Mouse (Mus musculus): ENCODE results near the gene Il34. TPM values are rescaled to one million over a fixed set of nuclear protein-coding genes. Genes with fewer than 3 reads are reported as not detected.

The Il34 gene
- polyA plus RNA-seq, 1 experiment: 13.4 TPM

- DNase-seq (ENCODE audit: low spot score): no peak
Measured at GRCm38 (mm10) chr8:110738591-110739195, 67.0 kb downstream of the Il34 start.

DNA sequence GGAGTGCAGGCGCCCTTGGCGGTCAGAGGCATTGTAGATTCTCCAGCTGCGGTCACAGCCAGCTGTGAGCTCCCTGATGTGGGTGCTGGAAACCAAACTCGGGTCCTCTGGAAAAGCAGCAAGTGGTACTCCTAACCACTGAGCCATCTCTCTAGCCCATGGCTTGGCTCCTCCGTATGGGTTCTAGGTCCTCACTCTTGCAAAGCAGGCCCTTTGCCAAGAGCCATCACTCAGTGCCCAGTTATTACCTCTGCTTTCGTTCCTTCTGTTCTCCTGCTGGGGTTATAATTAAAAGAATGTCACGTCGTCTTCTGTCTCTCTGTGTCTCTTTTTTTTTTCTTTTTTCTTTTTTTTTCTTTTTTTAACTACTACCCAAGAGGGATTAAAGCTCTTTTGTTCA, 72.7 kb downstream of the Il34 start:
- no peak for DNase-seq (ENCODE audit: low spot score)

DNA sequence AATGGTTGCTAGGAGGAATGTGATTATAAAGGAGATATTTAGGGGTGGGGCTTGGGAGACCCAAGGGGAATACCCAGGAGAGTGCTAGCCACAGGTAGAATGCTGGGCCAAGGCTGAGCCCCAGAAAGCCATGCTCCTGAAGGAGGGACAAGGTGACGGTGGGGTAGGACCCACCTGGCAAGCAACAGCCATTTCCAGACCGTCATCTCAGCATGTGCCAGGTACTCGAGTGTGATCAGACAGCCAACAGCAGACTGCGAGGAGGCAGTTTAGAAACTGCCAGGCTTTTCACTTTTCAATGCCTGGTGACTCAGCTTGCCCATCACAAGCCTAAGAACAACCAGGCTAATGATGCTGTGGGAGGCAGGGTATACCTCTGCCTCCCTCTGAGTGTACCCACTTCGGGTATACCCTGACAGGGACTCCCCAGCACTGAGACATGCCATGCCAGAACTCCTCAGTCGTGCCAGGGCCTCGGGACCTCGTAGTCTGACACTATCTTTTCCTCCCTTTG, 74.3 kb downstream of the Il34 start:
- DNase-seq (ENCODE audit: low spot score): no peak

DNA sequence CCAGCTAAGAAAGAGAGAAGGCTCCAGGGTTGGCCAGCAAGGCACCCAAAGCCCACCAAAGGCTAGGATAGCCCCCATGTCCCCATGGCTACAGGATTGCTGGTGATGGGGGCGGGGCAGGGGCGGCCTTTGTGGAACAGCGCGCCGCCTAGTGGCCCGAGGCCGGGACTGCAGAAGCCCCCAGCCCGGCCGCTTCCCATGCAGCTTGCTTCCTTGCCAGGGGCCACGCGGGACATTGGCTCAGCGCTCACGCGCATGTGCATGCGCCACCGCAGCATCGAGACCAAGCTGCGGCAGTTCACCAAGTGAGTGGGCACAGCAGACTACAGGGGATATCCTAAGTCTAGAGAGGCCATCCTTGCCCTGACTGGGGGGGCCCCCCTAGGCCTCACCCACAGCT, 78.8 kb downstream of the Il34 start:
- DNase-seq (ENCODE audit: low spot score): no peak

DNA sequence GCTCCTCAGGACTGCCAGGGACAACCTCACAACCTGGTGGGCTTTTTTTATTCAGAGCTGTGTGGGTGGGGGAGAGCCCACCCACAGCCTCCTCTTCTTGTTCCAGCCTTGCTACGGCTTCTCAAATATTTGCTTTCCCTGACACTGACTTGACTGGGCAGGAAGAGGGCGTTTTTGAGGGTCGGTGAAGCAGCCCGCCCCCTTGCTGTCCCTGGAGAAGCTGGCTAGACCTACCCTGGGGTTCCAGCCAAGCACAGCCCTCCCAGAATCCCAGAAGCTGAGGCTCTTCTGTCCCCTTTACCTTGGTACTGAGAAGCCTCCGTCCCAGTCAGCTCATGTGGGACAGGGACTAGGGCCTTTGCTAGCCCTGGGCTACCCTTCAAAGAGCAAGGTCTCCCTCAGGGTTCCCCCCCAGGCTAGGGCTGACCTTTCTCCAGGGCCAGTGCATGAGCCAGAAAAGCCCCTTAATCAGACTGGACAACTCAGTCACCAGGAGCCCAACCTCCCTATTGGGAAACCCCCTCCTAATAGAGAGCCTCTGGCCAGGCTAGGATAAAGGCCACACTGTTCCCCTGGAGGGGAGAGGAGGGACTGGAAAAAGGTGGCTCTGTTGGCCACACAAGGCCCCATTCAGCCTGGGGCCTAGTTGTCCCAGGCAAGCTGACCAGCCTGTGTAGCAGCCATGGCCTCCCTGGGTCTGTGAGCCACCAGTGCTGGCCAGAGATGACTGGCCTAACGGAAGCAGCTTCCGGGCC, 80.5 kb downstream of the Il34 start:
- DNase-seq (ENCODE audit: low spot score): no peak

GRCm38 (mm10) chr8:110724493-110724892, 81.2 kb downstream of the Il34 start:
- no peak for DNase-seq (ENCODE audit: low spot score)

GRCm38 (mm10) chr8:110722414-110723011, 83.2 kb downstream of the Il34 start:
- DNase-seq (ENCODE audit: low spot score): no peak

DNA sequence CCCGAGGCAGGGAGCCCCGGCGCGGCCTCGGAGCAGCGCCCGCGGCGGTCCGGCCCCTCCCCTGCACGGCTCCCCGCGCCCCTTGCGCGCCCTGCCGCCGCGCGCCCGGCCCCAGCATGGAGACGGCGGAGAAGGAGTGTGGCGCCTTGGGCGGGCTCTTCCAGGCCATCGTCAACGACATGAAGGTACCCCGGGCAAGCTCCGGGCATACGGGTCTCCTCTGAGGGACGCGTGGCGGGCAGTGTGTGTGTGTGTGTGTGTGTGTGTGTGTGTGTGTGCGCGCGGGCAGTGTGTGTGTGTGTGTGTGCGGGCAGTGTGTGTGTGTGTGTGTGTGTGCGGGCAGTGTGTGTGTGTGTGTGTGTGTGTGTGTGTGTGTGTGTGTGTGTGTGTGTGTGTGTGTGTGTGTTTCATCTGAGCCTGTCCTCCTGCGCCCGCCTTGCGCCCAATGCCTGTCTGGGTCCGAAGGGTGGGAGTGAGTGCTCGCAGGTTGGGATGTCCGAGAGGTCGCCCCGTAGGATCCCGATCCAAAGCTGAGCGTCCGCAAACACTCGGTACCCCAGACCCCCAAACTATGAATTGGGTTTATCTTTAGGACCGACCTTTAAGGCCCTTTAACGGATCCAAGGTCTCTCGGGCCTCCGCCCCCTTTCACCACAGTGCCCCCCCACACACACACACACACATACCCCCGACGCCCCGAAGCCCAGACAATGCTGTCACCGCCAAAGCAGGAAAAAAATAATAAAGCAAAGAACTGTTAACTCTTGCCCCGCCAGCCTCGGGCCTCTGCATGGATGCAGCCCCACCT, 83.9 kb downstream of the Il34 start:
- DNase-seq (ENCODE audit: low spot score): no peak

- DNase-seq (ENCODE audit: low spot score): peak; percentile 69
Measured at GRCm38 (mm10) chr8:110720685-110721598, 84.8 kb downstream of the Il34 start, which contains the start of gene Mtss1l. TSS of gene Mtss1l (plus strand) at chr8:110721476.

- no peak for DNase-seq (ENCODE audit: low spot score)
Measured at GRCm38 (mm10) chr8:110719898-110720653, 85.6 kb downstream of the Il34 start.

- DNase-seq (ENCODE audit: low spot score): no peak
Measured at GRCm38 (mm10) chr8:110718969-110719670, 86.6 kb downstream of the Il34 start.

DNA sequence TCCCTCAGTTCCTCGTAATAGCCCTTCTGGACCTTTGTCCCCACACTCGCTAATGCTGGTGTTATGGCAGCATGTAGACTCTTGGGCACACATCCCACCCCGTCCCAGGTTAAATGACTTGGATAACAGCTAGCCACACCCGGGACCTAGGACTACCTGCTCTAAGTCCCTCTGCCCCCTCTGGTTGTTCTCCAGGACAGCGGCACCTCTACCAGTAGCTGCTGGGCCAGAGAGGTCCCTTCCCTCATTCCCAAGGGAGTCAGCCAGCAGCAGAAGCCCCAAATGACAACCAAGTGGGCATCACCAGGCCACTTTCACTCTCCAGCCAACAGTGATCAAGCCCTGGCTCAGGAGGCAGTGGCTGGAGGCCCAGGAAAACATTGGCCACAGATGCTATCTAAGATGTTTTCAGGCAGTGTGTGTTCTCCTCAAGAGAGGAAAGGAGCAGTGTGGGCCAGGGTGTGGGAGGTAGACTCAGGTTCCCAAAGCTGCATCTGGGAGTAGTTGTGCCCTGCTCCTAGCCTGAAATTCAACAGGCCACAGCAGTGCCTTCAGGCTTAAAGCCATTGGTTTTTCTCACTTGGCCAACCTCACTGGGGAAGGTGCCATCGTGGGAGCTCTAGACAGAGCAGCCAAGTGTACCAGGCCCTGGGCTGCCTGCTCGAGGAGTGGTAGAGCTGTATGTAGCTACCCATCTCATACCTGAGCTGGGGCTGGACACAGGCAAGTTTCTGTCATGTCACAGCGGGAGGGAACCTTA, 87.3 kb downstream of the Il34 start:
- DNase-seq (ENCODE audit: low spot score): no peak

GRCm38 (mm10) chr8:110717131-110717530, 88.6 kb downstream of the Il34 start:
- DNase-seq (ENCODE audit: low spot score): no peak

DNA sequence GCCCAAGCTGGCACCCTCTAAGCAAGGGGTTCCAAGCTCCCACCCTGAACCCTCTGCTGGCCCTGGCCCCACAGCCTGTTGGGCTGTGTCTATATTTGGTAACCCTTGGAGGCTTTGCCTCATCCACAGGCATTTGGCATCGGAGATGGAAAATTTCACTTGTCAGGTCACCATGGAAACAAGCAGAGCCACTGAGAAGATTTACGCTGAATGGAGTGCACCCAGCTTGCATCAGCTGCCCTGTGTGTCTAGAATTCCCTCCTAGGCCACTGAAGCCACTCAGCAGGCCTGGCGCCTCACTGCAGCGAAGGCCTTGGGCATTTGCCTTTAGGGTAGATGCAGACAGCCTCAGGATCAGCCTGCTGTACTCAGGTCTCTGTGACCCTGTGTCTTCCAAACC, 89.6 kb downstream of the Il34 start:
- DNase-seq (ENCODE audit: low spot score): no peak

- no peak for DNase-seq (ENCODE audit: low spot score)
Measured at GRCm38 (mm10) chr8:110714827-110715519, 90.8 kb downstream of the Il34 start.

DNA sequence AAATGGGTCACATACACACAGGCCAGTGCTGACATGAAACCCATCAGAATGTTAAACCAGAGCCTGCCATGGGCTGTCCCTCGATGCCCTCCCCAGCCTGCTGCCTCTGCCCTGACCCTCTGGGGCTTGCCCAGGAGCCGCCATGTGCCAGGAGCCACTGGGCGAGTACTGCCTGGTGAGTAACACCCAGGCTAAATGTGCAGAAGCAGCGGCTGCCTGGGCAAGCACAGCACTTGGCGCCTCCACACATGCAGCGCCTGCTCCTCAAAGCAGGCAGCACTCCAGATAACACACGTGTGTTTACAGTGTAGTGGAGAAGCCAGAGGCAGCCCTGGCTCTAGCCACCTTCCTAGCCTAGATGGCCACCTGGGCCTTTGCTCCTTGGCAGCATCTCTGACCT, 92.7 kb downstream of the Il34 start:
- no peak for DNase-seq (ENCODE audit: low spot score)

DNA sequence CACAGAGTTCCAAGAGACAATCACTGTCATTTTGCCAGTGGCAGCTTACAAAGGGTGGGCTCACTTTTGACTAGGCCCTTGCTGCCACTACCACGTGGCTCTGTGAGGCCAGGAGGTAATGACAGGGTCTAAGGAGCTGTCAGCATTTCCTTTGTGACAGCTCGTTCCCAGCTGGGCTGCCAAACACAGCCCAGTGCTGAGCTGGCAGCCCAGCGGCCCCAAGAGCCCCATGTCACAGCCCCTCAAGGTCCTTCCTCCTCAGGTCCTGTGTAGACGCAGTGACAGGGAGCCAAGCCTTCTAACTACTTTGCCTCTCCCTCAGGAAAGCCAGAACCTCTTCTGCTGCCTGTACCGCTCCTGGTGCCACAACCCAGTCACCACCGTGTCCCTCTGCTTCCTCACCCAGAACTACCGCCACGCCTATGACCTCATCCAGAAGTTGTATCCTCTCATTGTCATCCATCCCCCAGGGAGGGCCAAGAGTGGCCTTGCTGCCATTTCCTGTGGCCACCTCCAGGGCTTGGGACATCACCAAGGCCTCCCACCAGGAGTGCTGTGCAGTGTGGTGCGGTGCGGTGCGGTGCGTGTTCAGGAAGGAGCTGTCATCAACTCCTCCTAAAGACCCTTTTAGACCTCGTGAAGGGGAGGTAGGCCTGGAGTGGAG, 94.3 kb downstream of the Il34 start:
- DNase-seq (ENCODE audit: low spot score): no peak

DNA sequence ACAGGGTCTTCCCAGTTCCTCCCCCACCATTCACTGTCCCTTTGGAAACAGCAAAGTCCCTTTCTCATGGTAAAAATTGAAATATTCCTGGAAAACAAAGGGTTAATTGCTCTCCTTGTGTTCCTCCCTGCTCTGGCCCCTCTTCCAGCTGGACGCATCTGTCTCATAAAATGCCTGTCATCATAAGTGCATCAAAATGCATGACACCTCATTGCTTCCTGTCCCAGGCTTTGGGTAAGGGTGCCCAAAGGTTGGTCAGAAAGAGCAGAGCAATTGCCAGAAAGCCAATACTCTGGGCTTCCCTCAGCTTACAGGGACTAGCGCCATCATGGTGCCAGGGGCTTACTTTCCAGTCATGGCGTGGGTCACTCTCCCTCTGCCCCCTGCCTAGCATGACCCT, 95.1 kb downstream of the Il34 start:
- DNase-seq (ENCODE audit: low spot score): no peak

Measured in urinary bladder, adult 2 months (tissue).